Mouse (Mus musculus): ENCODE results near the gene Ttc17.
A peak's percentile ranks its signal among the peaks of the same experiment; 100 is the strongest.

The Ttc17 gene

DNA sequence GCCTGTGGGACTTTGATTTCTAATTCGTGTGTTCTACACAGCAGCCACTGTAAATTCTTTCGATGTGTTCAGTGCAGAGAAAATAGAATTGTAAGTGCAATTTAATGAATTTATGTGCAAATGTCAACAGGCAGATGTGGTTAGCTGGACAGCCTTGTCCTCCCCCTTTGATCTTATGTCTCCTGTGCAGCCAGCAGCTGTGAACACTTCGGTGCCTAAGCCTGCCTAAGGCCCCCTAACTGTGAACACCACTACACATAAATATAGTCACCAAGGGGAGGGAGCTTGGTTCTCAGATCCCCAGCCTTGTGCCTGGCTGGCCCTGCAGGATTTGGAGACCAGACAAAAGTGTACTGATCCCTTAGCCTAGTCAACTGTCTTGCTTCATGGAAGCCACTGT, 109.0 kb downstream of the Ttc17 start:
- no peak for DNase-seq (ENCODE audit: low spot score)

- peak; percentile 66 for DNase-seq (ENCODE audit: low spot score)
These were observed 116.0 kb downstream of the Ttc17 start for GRCm38 (mm10) chr2:94290483-94290882.

DNA sequence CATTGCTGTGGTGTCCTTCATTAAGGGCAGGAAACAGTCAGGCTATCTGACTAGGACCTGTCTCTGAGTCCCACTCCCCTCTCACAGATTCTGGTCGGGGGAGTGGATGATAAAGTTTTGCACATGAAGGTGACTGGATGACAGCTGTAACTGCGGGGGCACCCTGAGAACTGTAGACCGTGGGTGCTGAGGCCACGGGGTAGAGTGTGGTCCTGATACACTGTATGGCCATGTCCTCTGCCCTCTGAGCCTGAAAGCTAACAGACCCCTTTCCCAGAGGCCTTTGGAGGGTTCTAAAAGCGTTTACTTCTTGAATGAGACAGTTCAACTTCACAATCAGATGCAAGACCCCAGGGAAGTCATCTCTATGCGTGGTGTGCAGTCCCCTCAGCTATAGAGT, 116.8 kb downstream of the Ttc17 start:
- DNase-seq (ENCODE audit: low spot score) = no peak

- DNase-seq (ENCODE audit: low spot score) = peak; percentile 12
These were observed 117.3 kb downstream of the Ttc17 start for GRCm38 (mm10) chr2:94289169-94289568.

GRCm38 (mm10) chr2:94288086-94288485, 118.4 kb downstream of the Ttc17 start:
- DNase-seq (ENCODE audit: low spot score) = no peak

GRCm38 (mm10) chr2:94287435-94287834, 119.1 kb downstream of the Ttc17 start:
- DNase-seq (ENCODE audit: low spot score) = no peak

- no peak for DNase-seq (ENCODE audit: low spot score)
These were observed 123.0 kb downstream of the Ttc17 start for GRCm38 (mm10) chr2:94283526-94283925.

- DNase-seq (ENCODE audit: low spot score) = no peak
These were observed 126.9 kb downstream of the Ttc17 start for GRCm38 (mm10) chr2:94279596-94279995.

- no peak for DNase-seq (ENCODE audit: low spot score)
These were observed 130.4 kb downstream of the Ttc17 start for GRCm38 (mm10) chr2:94276103-94276502.

DNA sequence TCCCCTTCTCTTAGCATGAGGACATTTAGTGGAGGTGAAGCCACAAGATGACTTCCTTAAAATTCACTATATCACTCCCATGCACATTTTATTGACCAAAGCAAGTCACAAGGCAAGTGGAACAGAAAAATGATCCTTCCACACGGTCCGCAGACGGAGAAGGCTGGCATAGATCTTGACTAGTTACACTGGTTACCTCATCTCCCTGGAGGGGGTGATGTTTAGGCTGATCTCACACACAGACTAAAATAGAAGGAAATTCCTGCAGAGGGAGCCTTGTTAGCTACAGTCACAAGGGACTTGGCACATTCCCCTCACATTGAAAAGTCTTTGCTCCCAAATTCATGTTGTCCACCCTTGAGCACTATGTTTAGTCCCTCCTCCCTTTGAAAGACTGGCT, 130.8 kb downstream of the Ttc17 start:
- DNase-seq (ENCODE audit: low spot score) = no peak

- DNase-seq (ENCODE audit: low spot score) = peak; percentile 81
These were observed 133.1 kb downstream of the Ttc17 start for GRCm38 (mm10) chr2:94273154-94274021.

DNA sequence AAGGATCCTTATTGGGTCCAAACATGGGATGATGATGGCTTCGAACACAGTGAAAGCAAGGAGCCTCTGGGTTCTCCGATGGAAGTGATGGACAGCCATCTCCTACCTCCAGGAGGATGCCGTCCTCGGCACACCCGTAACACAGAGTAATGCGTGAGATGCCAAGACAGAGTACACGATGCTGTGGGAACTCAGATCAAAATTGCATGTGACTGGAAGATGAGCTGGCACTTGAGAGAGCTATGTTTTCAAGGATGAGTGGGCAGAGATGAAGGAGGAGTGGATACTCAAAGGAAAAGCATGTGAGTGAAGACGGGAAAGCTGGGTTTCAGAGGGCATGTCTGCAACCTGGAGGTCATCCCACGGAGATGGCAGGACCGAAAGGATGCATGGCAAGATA, 135.3 kb downstream of the Ttc17 start:
- no peak for DNase-seq (ENCODE audit: low spot score)

- DNase-seq (ENCODE audit: low spot score) = no peak
These were observed 137.7 kb downstream of the Ttc17 start for GRCm38 (mm10) chr2:94268835-94269234.

GRCm38 (mm10) chr2:94267213-94267850, 139.2 kb downstream of the Ttc17 start:
- DNase-seq (ENCODE audit: low spot score) = no peak

DNA sequence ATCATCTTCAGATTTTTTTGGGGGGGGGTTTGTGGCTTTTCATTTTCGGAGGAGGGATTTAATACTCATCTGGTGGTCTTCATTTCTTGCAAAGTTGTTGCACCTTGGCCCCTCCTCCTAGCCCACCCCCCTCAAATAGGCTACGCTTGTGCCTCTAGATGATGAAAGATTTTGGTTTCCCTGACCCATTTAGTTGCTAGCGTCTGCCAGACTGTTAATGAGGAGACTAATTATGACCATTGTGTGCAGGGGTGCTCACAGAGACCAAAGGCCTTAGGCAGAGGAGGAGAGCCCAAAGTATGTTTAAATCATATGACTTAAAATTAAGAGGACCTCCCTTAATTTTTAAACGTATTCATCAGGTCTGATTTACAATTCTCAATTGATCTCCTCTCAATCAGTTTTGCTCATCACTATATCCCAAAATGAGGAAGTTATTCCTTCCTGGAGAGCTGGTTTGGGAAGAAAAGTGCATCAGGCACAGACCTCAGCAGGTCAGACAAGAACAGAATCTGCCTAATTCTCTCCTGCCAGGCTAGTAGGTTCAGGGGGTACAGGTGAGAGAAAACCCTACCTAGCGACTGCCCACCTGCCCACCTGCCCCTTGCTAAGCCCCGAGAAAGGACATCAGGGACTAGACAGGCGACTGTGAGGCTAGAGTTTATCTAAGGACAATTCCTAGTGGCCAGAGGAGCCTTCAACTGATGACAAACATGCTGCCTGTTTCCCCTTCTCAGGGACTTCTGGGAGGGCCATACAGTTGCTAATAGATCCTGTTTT, 139.9 kb downstream of the Ttc17 start:
- no peak for DNase-seq (ENCODE audit: low spot score)

DNA sequence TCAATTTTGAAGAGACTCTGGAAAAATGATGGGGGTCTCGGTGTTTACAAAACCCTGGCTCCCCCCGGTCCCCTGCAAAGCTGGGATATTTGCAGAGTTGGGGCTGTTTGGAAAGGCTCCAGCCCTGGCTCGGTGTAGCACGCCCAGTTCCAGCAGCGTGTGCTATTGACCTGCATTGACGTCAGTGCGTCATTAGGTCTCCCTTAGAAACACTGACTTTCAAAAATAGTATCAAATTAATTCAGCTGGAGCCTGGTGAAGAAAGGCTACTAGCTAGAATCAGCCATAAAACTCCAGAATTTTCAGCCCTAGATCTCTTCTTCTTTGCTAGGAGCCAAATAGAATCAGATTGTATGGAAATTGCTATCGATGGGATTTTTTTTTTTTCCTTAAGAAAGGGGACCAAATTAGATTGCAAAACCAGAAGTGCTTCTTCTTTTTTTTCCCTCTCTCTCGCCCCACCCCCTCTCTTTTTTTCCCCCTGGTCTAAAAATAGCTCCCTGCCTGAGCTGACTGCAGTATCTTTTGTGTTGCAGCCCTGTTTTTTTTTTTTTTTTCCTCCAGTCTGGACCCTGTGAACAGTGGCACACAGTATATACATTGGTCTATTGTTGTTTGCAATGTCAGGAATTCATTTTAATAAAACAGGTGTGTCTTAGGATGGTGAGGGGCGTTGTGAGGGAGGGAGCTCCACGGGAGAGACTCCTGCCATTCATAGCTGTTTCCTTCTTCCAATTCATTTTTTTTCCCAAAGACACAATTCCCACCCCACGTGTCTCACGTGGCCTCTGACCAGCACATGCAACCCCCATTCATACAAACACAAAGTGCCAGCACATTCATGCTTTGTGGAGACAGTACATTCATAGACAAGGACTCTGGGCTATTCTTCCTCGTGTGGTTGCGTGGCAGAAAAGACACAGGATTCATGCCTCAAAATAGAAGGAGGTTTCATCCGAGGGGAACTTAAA, 141.0 kb downstream of the Ttc17 start:
- no peak for DNase-seq (ENCODE audit: low spot score)

- no peak for DNase-seq (ENCODE audit: low spot score)
These were observed 141.8 kb downstream of the Ttc17 start for GRCm38 (mm10) chr2:94264631-94265098.

GRCm38 (mm10) chr2:94264006-94264405, 142.5 kb downstream of the Ttc17 start:
- no peak for DNase-seq (ENCODE audit: low spot score)

GRCm38 (mm10) chr2:94263530-94263937, 143.0 kb downstream of the Ttc17 start:
- DNase-seq (ENCODE audit: low spot score) = peak; percentile 56

DNA sequence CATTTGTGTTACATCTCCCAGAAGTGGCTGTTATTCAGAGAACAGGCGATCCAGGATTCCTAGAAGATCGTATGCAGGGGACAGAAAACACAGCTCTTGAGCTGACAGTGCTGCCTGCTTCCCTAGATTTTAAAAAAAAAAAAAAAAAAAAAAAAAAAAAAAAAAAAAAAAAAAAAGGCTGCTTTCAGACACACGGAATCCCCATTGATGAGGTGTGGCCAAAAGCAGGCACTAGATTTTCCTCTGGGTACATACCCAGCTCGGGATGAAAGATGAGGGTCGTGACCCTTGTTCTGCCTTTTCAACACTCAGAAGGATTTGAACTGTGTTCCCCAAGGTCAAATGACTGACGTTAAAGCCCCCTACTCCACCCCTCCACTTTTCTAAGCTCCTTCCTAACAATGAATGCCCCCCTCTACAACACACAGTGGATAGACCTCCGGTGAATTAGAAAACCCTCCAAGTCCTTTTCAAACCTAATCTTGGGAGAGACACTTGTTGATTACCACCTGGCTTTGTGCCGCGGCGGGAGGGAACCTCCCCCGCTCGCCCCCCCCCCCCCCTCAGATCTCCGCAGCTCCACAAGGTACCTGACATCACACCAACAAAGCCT, 143.5 kb downstream of the Ttc17 start:
- DNase-seq (ENCODE audit: low spot score) = no peak

DNA sequence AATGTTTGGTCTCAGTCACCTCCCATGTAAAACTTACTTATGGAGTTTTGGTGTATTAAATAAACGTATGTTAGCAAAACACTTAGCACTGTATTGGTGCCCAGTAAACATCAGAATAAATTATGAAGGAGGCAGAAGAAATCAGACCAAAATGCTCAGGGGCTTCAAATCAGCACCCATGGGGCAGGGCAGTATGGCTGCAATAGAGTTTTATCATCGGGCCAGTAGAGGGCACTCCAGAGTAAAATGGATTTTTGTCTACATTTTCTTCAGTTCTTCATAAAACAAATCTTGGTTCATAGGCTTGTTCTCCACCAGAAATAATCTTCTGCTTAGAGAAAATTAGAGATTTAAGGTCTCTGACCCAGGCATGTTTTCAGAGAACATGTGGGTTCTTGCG, 152.4 kb downstream of the Ttc17 start:
- no peak for DNase-seq (ENCODE audit: low spot score)
